Mouse (Mus musculus) mouse embryonic stem cell (cell line): ENCODE data around the gene Rnf213.
"Not testable (repeated sequence)": the region's sequence is repeated elsewhere in the genome, so short reads cannot be mapped to it uniquely, and the experiment has no call there.

ENCODE experiments used
- in situ Hi-C, 2 experiments: fragments of 300-500 bp; cut with MboI; formaldehyde crosslinking; loops; 1 replicate in 1 of 2; 3 replicates in 1 of 2; pipeline ENCODE4 v1.14.3; 2019 to 2020; ENCODE audit warnings: low sequenced_read_pairs in 2 of 2, low pct_unique_long_range_greater_than_20kb in 1 of 2, mixed read lengths in 1 of 2; ENCODE audit not compliant: unreplicated experiment in 1 of 2

Rnf213 gene

DNA sequence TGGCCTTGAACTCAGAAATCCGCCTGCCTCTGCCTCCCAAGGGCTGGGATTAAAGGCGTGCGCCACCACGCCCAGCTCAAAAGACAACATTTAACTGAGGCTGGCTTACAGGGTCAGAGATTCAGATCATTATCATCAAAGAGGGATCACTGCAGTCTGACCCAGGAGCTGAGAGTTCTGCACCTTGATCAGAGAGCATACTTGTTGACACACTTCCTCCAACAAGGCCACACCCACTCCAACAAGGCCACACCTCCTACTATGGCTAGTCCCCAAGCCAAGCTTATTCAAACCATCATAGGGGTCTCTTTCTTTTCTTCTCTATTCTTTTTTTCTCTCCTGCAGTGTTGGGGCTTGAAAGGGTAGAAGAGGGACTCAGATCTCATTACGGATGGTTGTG is 6.6 kb upstream of the Rnf213 start:
- in situ Hi-C loops, result no loop called here

DNA sequence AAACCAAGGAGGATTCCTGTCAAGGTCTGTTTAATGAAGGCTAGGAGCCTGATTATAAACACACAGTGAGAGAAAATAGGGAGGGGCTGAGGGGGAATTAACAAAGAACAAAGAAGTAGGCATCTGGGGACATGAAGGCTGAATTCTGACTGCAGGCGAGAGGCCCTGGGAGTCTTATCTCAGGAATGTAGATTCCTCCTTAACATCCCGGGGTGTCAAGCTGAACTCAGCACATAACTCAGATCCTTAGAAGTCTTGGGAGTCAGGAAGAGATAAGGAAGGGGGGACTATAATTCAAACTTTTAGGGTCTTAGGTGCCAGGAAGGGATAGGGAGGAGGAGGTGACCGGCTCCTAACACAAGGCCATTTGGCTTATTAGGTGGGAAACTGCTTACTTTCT is 5.6 kb upstream of the Rnf213 start:
- in situ Hi-C loops, result not testable (repeated sequence)

DNA sequence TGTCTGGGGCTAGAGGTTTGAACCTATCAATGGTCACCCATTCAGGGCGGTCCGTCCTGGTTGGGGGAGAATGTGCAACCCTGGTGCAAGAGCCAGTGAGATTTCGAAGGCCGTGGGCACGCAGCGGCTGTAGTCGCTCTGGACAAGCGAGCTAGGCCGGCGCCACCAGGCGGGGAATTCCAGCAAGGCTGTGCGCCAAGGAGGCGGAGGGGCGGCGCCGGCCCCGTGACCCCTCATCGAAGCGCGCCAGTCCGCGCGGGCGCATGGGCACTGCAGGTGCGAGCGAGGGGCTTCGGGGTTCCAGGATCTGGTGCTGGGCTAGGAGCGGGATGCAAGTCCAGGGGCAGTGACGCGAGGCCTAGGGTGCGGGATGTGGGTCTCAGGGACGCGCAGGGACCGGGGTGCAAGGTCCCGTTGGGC is 3.0 kb upstream of the Rnf213 start:
- in situ Hi-C loops, result no loop called here

DNA sequence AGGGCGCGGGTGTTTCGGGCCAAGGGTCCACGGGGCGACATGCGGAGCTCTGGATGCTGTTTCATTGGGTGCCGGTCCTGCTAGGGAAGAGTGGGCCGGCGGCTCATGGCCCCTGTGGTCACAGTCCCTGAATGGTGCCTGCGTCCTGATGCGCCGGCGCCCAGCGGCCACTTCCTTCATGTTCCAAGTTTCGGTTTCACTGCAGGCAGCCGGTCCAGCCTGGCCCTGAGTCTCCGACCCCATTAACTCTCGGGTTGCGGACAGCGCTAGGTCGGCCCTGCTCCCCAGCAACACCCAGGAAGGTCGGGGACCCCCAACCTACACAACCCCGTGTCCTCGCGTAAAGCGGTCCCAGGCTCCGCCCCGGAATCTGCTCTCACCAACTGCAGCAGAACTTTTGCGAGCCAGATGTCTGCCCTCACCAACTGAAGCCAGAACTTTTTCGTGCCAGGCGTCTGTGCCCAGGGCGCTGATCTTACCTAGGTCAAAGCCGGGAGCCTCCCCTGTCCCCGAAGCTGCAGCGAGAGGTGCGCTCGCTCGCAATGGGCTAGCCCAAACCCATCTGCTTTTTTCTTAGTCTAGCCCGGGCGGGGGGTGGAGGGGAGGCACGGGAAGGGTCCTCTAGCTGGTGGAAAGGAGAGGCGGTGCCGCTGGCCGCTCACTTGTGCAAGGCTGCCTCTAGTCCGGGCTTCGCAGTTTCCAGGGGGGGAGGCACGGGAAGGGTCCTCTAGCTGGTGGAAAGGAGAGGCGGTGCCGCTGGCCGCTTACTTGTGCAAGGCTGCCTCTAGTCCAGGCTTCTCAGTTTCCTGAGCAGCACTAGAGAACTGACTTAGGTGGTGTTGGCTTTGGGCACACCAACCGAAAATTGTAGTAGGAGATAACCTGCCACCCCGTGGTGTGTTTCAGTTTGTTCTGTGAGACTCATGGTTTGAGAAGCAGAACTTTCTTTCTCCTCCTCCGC is 2.3 kb upstream of the Rnf213 start:
- in situ Hi-C loops, result no loop called here

DNA sequence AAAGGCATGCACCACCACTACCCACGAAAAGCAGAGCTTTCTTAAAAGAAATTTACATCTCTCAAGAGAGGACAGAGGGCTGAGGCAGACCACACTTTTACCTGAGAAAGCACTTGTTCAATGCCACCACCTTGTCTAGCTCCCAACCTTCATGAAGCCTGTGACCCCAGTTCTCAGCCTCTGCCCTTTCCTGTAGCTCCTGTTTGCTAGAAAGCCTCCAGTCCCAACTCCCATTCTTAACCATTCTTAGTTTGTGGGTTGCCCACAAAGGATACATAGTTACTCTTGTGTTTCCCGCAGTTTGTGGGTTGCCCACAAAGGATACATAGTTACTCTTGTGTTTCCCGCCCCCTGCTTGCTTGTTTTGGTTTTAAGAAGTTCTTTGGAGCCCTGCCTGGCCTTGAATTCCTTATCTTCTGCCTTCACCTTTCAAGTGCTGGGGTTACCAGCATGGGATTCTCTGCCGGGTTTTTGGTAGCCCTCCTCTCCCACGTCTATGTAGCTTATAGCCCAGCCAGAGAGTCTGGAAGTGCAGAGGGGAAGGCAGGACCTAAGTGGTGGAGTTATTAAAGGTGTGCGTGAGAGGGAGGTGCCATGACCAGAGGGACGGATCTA is 1.4 kb upstream of the Rnf213 start:
- in situ Hi-C loops, result no loop called here

DNA sequence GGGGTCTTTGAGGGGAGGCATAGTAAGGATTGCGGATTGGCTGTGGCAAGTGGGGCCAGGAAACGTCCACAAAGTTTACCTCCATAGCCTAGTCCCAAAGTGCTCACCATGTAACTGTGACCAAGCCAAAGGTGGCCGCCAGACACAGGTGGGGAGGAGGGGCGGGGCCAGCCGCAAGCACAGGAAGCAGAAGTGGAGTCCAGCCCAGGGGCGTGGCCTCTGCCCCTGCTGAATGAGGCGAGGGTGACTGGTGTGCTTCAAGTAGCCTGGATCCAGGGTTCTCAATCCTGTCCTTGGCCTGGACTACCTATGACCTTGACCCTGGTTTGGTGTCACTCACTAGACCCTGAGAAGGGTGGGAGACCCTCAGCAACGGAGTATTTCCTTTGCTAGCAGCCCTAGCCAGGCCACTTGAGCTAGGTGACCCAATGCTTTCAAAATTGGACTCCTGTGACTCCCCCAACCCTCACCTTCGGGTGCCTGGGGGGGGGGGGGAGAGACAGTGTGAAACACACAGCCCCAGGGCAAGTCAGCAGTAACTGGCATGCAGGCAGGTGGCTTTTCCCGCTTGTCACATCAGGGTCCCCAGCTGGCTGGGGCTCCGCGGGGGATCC is 792 bp upstream of the Rnf213 start:
- in situ Hi-C loops, result no loop called here

DNA sequence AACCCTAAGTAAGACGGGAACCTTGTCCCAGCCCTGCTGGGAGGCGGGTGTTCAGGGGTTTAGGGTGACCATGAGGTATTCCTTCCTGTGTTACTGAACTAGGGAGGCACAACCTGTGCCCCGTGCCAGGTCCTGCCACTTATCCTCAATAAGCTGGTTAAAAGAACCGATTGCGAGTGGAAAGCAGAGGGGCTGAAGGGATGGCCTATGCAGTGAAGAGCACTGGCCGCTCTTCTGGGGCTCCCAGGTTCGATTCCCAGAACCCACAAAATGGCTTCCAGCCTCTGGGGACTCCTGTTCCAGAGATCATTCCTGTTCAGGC is 544 bp downstream of the Rnf213 start:
- in situ Hi-C loops, result no loop called here

DNA sequence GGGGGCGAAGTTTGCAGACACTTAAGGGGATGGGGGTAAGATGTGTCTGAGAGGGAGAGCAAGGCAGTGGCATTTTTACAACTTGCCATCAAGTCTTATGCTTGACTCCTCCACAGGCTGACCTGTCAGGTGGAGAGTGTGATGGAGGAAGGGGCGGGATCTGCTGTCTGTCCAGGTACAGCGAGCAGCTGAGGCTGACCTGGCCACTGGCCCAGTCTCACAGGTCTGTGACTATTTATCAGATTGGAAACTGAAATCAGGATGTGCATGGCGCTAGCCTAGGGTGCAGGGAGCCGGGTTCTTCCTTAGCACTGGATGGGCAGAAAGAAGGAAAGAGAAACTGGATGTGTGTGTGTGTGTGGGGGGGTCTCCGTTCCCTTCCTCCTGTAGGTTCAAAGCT is 1.3 kb downstream of the Rnf213 start:
- in situ Hi-C loops, result no loop called here

DNA sequence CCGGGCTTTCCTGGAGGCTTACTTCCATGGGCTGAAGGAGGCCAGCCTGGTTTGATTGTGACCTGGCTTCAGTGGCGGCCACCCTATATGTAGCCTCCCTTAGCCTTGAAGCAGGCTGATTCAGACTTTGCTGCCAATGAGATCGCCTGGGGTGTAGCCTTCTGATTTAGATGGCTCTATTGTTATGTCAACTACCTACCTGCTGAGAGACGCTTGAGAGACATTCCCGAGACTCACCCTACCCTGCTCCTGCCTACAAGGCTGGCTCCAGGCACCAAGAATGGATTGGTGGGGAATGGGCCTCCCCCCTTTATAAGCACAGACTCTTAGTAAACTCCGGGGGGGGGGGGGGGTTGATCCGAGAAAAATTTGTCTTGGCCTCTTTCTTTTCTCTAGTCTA is 2.5 kb downstream of the Rnf213 start:
- in situ Hi-C loops, result no loop called here

DNA sequence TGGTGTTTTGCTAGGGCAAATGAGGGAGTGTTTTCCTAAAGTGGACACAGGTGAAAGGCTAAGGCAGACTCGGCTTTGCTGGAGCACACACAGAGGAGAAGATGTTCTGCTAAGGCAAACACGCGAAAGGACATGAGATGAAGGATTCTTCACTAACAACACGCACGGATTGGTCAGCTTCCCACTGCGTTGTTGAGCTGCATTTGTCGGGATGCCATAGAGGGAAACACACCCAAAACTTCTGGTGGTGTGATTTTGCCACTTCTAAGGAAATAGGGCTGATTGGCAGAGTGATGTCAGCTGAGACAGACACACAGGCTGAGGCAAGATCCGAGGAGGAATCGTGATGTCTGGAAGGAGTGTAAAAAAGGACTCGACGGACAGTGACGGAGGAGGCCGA is 3.0 kb downstream of the Rnf213 start:
- in situ Hi-C loops, result no loop called here

DNA sequence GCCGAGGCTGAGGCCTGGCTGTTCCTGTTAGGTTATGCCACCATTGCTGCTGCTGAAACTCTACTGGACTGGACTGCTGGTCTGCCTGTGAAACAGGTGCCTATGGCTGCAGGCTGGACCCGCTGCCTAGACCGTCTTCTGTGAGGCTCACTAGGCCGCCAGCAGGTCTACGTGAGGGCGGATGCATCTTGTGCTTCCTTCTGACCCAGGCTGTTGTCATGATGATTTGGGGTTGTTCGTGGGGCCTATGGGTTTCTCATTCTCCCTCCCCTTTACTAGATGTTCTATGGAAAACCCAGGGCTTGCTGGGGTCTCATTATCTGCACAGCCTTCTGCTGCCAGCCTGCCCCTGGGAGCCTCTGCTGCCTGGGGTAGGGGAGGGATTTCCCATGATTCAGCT is 3.6 kb downstream of the Rnf213 start:
- in situ Hi-C loops, result no loop called here

DNA sequence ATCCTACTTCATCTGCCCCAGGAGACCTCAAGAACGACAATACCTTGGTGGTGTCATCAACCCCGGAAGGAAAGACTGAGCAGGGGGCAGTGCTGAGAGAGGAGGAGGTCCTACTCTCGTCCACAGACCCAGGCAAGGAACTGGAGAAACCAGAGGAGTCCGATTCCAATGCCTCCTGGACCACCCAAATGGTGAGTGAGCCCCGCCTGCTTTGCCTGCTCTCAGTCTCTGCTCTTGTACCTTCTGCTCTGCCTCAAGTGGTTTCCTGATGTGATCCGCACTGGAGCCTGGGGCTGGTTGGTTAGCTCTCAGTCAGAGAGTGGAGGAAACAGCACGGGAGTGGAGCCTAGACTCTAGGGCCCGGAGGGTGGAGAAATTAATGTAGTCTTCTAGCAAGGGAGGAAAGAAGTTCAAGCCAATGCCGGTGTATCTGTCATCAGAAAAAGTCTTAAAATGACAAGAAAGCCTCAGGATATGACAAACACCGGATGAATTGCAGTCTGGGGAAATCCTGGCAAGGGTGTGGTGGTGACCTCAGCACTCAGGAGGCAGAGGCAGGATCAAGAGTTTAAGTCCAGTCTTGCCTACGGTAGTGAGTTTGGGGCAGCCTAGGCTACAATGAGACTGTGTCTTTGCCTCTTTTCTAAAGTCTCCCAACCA is 9.7 kb downstream of the Rnf213 start:
- in situ Hi-C loops, result loop anchor here (10.0 kb wide), 2 partner anchors 58 to 68 kb away; no protein-coding TSS in a partner anchor

DNA sequence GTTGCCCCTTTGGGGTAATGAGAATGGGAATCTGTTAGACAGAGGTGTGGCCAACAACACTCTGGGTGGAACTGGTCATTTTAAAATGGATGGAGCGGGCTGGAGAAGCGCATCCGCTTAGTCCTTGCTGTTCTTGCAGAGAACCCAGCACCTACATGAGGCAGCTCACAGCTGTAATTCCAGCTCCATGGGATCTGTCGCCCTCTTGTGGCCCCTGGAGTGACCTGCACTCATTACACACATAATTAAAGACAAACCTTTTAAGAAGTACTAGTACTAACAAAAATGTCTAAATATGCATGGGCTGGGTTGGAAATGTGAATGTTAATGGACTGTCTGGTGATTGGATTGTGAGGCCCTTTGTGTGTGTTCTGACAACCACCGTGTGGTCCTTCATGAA is 11.7 kb downstream of the Rnf213 start:
- in situ Hi-C loops, result loop anchor here (10.0 kb wide), 2 partner anchors 60 to 70 kb away; no protein-coding TSS in a partner anchor

DNA sequence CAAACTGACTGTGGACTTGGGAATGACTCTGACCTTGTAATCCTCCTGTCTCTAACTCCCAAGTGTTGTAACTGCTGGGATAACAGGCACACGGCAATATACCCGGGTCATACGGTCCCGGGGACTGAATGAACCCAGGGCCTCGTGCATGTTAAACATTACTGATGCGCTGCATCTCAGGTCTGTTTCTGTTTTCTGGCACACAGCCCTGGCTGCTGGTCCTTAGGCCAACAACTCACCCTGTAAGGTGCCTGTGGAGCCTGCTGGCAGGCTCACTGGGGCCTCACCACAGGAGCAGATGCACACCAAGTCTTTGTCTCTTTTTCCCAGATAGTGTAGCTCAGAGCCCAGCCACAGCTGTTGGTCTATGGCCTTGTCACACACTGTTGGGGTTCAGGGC is 14.5 kb downstream of the Rnf213 start:
- in situ Hi-C loops, result loop anchor here (10.0 kb wide), 2 partner anchors 63 to 73 kb away; no protein-coding TSS in a partner anchor

DNA sequence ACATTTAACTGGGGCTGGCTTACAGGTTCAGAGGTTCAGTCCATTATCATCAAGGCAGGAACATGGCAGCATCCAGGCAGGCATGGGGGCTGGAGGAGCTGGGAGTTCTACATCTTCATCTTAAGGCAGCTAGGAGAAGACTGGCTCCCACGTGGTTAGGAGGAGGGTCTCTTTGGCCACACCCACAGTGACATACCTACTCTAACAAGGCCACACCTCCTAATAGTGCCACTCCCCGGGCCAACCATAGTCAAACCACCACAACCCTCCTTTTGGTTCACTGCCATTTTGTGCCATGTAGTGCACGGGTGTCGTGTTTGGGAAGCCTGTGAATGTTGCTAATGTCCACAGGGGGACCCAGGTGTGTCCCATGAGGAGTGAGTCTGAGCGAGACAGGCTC is 15.1 kb downstream of the Rnf213 start:
- in situ Hi-C loops, result loop anchor here (10.0 kb wide), 2 partner anchors 63 to 73 kb away; no protein-coding TSS in a partner anchor

DNA sequence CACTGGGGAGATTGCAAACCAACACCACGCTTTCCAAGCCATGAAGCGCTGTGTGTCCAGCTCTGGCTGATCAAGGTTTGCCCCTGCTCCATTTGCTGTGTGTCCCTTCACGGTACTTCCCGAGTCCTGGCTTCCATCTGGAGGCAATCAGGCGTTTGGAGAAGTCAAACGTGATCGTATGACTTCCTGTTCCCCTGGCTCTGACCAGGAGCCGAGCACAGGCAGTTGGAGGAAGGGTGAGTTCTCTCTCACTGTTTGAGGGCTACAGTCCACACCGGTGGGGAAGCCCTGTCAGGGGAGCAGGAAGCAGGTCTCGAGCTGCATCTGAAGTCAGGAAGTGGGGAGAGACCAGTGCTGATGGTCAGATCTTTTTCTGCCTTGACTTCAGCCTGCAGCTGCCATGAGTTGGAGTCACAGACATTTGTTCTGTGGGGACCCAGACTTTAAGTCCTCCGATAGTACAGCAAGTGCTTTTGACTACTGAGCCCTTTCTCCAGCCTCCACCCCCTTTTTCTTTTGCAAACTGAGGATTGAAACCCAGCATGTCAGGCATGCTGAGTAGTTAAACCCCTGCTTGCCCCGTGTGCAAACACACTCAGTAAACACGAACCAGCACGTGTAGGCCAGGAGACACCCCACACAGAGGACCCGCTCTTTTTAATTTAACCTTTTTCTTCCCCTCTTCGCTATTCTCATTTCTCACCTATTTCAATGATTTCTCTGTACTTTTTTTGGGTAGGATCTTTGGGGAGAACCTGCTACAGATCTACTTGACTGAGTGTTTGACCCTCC is 26.6 kb downstream of the Rnf213 start:
- in situ Hi-C loops, result no loop called here

DNA sequence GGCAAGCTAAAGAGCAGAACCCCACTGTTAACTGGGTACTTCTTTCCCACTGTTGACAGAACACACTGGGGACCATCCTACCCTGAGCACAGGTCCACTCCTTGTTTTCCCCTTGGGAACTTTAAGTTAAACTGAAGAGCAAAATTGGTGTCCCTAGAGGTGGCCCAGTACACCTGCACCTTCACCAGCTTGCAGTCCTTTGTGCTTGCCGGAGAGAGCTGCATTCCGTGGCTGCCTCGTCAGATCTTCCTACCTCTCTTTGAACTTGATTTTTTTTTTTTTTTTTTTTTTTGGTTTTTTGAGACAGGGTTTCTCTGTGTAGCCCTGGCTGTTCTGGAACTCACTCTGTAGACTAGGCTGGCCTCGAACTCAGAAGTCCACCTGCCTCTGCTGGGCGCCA is 27.5 kb downstream of the Rnf213 start:
- in situ Hi-C loops, result no loop called here

DNA sequence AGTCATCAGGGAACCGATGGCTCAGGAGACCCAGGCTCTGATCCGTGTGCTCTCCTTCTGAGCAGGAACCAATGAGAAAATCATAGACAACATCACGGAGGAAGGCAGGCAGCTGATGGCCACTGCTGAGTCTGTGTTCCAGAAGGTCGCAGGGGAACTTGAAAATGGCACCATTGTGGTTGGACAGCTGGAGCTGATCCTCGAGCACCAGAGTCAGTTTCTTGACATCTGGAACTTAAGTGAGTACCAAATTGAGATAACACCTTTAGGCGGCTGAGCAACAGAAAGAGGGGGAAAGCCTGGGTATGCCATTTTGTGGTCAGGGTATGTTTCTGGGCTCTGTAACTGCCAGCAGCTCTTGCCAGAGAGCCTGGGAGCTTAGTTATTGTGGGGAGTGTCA is 34.5 kb downstream of the Rnf213 start:
- in situ Hi-C loops, result no loop called here
